Mouse (Mus musculus) adrenal gland, postnatal 10 days (tissue): ENCODE measurements at regions not wholly inside any gene's neighbourhood (a gene's known extent, or its start where the extent isn't known, plus 50 kb on each side); places are given as distances from the start of the nearest gene placed in this dataset.

Source experiments
- DNase-seq: peaks from one replicate; pipeline ENCODE4 v3.0.0; 2021; ENCODE audit warnings: mixed read lengths

DNA sequence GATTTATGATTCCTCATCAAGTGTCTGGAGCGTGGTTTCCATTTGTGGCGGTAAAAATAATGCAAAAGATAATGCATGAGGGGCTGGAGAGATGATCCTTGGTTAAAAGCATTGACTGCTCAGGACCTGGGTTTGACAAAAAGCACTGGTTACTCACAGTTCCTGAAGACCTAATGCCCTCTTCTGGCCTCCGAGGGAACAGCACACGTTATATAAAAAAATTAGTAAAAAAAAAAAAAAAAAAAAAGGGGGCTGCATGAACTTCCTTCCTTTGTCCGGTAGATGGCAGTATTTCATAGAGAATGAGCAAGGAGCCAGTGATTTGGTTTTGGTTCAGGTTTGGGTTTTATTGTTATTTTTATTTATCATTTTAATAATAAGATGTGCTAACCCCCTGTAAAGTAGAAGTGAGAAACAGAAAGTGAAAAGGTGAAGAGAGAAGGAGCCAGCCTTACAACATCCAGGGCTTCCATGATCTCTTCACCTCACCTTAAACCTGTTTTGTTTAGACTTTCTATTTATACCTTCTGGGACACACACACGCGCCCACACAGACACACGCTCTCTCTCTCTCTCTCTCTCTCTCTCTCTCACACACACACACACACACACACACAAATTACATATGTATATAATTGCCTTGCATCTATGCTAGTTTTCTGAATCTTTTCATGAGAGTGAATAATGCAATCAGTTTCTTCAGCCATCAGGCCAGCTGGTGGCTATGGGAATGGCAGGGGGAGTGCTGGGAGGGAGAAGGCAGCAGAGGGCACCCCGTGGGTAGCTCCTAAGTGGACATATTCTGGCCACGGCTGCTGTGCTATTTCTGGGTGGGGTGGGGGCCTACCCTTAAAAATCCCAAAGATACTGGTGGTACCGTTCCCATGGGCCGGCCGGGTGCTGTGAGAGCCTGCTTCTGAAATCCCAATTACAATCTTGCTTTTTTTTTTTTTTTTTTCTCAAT is 230.0 kb downstream of the Poteg start:
- peak; percentile 29 for DNase-seq

GRCm38 (mm10) chr8:27679164-27679563 is 231.7 kb downstream of the Poteg start:
- peak; percentile 45 for DNase-seq

DNA sequence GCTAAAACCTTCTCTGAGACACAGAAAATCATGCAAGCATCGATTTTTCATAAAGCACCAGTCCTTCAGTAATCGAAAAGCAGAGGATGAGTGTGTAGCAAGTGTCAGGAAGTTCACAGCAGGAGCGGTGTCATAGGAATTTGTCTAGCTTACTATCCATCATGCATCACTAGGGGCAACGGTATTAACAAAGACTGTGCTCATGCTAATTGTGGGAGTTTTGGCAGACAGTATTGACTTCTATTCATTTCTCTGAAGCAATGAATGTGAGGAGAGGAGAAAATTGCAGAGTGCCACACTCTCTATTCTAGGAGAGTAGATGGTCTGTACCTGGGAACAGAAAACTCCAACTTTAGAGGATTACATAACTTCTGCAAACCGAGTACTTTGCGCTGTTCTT is 274.5 kb downstream of the Poteg start:
- no peak for DNase-seq

GRCm38 (mm10) chr8:27770296-27770695 is 322.8 kb downstream of the Poteg start:
- DNase-seq: no peak

- no peak for DNase-seq
Observed at GRCm38 (mm10) chr8:27770803-27771202, 323.3 kb downstream of the Poteg start.

GRCm38 (mm10) chr8:27771250-27771649 is 323.8 kb downstream of the Poteg start:
- no peak for DNase-seq

DNA sequence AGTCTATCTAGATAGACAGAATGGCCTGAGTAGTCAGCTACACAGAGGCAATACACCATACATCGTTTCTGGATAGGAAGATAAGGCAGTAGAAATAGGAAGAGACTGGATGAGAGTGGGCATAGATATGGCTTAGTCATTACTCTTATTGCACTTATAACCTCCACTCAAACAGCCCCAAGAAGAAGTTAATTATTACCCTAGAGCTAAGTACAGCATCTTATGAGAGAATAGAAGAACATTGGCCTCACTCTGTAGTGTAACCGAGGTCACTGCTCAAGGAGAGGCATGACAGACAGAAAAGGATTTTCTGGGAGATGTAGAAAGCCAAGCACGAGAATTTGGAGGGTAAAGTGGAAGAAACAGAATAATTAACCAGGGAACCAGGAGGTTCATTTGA is 331.5 kb downstream of the Poteg start:
- no peak for DNase-seq
